Mouse (Mus musculus) cerebellum, adult 8-10 months (tissue): Measurements from ENCODE around the gene Kank1.
A peak's percentile ranks its signal among the peaks of the same experiment; 100 is the strongest.

Source experiments
- DNase-seq: peaks from one replicate; pipeline ENCODE4 v3.0.0; 2022

The Kank1 gene

DNA sequence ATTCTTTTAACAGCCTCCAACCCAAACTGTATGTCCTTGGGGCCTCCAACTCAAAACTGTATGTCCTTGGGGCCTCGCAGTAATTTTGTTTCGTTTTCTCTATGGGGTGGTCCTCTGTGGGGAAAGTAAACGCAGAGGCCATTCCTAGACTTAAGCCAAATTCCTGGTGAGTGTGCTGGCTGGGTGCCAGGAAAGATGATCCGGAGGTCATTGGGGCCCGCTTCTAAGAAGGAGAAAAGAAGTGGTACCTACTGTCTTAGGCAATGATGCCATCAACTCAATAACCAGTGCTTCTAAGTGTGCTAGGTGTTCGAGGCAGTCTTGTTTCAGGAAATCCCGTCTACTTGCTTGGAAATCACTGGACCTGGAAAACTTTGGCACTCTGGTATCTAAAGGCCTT lies 87.5 kb downstream of the Kank1 start:
- no peak for DNase-seq

DNA sequence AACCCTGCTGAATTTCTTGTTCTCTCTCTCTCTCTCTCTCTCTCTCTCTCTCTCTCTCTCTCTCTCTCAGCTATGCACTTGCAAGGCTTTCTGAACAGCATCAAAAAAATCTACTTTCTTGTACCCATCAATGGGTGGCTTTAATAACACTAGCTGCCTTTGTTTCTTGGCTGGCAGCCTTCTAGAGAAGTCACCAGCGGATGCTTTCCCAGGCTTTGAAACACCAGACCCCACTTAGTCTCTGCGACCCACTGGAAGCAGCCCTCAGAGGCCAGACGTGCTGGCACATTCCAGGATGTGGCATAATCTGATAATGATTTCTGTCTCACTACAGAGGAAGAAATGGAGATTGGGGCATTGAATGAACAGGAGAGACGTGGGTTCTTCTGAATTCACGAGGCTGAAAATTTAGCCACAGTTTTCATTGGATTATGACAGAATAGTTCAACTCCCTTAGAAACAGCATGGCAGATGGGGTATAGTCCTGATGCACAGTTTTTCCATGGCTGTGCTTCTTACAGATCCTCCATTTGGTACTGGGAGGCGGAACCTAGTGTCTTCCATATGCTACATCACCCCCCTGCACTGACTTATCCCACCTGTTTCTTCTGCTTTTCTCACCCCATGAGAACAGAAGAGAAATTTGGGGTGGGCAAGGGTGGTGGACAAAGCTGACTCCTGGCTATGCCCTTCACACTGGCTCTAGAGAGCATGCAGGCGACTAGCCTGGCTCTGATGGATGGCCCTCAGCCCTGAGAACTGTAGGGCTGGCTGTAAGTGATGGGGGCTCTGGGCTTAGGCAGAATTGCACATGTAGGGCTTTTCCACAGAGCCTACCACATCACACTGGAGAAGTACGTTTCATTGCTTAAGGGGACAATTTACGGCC lies 88.6 kb downstream of the Kank1 start:
- DNase-seq, result no peak

DNA sequence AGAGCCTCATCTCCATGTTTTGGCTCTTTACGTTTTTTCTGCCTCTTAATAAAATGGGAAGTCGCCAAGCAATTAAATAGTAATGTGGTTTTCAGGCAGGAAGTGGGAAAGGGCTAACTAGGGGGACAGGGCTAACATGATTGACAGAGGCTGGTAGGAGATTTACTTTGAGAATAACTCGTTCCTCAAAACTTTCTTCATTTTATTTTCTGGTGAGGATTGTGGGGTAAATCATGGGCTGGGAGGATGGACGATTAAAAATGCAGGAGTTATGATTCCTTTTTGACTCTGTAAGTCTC lies 89.2 kb downstream of the Kank1 start:
- DNase-seq, result no peak

DNA sequence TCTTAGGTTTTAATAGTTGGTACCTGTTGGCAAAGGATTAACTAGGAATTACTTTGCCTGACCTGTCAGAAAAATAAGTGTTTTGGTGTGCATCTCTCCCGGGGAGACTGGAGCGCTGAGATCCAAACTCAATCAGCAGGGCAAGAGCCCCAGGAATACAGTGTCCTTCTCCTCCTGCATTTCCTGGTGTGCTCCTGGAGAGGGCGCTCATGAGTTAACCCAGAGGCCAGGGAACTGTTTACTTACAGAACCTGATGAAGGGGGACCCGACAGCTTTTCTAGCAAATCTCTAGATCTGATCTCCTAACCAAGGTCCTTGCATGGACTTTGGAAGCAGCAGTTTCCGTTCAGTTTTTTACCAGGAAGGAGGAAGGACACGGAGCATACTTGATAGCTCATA lies 90.9 kb downstream of the Kank1 start:
- no peak for DNase-seq

DNA sequence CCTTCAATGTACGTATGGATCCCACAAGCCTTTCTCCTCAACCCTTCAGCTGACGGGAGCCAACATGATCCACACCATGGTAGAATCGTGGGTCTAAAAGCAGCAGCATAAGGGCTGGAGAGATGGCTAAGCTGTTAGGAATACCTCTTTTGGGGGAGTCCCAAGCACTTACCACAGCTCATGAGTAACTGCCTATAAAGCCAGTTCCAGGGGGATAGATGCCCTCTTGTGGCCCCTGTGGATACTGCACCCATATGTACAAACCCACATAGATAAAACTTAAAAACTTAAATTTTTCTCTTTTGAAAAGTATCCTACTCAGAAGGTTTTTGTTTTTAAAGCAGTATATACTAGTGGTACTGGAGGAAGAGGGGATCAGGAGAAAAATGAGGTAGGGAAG lies 97.6 kb downstream of the Kank1 start:
- peak; percentile 11 for DNase-seq

DNA sequence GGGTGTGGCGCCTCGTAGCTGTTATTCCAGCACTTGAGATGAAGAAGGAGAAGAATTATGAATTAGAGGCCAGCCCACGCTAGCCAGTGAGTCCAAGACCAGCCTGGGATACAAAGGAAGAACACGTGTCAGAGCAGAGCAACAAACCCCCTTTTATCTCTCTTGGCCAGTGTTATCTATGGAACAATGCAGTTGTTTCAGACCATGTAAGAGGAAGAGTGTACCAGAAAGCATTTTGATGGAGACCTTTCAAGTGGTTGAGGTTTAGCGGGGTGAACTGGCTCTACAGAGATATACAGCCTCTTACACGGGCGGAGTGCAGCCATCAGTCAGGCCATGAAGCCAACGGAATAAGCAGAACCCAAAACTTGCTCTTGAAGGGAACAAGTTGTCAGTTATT lies 100.0 kb downstream of the Kank1 start:
- no peak for DNase-seq

DNA sequence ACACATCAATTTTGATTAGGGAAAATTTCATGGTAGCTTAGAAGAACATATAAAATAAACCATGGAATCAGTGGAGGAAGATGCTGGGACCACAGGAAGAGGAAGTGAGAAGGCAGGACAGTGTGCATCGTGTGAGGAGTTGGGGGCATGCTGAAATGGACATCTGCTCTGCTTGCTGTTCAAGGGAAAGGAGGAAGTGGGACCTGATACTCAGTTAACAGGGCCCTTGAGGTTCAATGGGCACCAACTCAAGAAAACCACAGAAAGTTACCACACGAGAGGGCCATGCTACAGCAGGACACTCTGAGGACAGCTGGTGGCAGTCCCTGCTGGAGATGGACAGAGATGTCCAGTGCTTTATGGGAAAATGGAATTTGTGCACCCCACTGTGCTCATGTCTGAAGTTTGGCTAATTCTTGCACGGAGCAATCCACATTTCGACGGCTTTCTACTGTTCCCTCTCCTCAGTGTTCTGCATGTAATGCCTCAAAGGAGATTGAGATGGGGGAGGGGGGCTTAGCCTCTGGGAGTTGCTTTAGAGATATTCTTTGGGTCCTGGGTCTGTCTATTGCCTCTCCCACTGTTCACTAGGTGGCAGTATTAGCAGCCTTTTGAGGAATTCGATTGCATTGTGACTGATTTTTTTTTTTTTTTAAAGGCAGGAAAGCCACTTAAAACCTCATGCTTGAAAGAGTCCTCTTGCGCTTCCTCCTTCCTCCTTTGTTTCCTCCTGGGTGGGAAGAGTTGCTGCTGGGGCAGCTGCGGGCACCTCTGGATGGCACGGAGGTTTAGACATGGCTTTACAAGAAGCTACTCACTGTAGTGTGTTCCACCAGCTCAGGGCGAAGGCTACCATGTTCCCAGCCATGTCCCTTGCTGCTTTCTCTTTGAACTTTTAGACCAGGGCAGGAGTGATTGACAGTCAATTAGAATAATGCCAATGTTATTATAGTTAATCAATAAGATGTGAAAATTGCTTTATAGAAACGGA lies 104.2 kb downstream of the Kank1 start:
- no peak for DNase-seq

DNA sequence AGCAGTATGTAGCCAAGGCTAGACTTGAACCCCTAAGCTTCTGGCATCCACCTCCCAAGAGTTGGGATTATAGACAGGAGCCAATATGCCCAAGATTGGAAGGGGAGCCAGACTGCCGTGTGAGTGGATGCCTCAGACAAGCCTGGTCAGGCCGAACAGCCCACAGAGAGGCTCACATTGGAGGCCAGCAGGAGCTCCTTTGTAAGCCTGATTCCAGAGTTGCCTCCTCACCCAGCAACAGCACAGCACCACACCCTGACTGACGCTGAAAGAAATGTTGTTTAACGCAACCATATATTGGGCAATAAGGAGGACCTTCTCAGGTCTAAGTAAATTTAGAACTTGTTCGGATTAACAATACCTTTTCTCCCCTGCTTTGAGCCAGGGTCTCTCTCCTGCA lies 105.3 kb downstream of the Kank1 start:
- no peak for DNase-seq

DNA sequence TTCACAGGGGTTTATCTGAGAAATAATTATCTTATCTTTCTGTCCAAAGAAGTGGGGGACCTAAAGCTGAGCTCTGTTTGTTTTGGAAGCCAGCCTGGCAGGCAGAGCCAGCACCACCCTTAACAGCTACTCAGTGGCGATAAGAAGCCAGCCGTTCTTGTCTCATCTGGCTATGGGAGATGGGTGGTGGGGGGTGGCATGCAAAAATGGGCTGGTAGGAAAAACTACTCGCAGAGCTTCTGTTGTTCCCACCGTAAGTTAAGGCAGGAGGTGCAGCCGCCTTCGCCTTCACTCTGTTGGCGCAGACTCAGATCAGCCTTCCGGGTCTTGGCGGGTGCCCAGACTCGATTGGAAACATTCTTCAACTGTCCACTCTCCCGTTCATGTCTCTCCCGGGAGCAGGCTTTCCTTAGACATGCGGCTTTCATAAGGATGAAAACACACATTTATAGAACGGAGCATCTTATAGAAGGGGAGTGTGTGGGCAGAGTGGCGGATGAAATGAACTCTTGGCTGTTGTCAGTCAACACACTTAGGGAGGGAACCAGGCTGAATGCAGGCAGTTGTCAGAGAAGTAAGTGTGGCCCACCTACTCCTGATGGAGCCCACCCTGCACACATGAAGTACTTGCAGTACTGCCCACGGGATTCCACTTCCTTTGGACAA lies 107.0 kb downstream of the Kank1 start:
- DNase-seq, result no peak

DNA sequence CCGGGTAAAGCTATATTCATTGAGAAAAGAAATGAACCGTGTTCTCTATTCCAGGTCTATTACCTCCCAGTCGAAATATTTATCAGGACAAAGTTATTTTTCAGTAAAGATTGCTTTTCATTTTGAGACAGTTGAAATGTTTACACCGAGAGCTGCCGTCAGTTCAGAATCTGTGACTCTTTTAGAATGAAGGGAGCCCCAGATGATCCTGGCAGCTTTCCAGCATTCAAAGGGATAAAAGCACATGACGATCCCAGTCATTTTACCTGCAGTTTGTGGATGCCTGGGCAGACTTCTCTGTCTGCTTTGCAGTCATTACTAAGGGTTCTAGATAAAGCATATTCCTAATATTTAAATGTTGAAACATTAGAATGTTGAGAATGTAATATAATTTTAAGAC lies 107.6 kb downstream of the Kank1 start:
- no peak for DNase-seq

DNA sequence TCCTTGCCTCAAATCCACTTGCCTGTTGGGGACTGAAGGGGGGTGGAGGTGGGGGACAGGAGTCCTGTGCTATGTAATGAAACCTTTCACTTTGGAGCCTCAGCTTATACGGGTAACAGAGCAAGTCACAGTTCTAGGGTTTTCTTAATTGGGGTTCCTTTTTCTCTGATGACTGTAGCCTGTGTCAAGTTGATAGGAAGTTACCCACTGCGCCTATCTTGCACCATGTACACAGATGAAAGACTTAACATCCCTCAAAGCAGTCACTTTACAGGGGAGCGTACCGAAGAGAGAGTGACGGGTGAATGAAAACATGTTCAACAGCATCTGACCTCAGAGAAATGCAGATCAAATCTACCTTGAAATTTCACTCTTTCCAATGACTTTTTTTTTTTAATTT lies 109.2 kb downstream of the Kank1 start:
- no peak for DNase-seq

DNA sequence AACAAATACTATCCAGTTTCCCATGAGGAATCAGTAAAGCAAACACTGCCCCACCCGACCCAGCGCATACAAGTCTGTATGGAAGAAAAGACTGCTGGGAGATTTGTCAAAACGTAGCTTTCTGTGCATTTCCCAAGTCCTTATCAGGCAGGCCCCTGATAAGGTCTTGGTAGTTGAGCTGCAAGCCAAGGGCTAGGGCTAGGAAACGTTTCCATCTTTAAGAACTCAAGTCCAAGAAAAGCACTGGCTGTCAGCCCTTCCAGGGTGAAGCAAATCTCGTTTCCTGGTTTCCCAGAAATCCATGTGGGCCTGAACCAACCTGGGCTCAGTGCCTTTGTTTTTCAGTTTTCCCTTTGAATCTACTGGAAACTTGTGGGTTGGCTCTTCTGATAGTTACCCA lies 110.7 kb downstream of the Kank1 start:
- no peak for DNase-seq

DNA sequence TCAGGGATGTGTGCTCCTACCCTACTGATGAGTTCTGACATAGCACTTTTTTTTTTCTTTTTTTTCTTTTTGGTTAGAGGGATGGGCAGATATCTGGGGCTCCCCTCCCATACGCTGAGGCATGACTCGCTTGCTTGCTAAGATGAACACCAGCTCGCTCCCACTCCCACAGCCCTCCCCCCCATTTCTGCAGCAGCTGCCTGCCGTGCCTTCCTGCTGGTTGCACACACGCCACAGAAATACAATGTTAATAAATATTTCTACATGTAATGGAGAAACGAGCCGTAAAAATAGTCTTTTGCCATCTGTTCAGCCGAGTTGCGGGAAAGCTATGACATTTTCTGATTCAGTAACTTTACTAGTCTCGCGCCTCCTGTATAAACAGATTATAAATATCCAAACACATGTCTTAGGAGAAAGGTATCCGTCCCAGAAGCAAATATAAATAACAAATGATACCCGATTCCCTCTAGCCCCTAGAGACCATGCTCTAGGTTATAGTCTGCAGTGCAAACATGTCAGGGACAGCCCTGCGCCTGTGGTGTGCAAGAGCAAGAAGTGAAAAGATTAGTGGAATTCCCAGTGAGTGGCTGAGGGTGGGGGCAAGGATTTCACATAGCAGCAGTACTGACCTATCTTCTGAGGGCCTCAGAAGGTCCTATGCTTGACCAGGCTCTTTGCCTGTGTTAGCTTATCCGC lies 114.6 kb downstream of the Kank1 start:
- DNase-seq, result no peak

DNA sequence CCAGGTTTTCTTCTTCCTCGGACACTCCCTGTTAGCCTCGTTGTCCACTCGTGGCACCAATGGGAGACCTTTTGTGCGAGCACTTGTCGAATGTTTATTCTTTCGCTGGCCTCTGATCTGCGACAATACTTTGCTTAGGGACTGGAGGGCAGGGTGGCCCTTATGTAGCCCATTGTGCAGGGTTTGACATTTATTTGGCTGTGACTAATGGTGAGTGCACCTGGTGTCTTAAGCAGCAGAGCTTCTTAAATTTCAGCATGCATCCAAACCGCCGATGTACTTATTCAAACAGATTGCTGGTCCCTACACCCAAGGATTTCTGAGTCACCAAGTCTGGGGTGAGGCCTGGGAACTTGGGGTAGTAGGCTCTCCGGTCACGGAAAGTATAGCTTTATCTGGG lies 120.3 kb downstream of the Kank1 start:
- no peak for DNase-seq

DNA sequence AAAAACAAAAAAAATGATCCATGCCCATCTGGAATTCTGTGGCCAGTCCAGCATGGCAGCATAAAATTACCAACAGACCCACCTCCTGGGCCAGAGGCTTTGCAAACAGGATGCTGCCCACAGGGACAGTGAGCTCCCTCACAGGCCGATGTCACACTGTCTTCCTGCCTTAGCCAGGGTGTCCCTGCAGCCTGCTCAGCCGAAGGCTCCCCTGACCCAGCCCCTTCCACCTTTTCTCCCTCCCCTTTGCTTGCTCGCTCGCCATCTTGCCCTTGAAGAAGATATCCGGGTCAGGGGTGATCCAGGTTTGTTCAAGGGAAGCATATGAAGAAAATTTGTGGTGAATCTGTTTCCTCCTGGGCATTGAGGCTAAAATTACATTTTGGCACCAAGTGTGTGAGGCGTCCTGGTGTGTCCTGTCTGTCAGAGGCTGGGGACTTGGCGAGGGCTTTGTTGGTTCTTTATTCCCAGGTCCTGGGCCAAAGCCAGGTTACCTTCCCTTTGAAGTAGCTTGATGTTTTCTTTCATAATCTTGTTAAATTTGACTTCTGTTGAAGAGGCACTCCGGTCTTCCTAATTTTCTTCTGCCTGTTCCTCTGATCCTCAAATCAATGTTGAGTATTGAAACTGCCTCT lies 121.8 kb downstream of the Kank1 start:
- DNase-seq, result no peak

DNA sequence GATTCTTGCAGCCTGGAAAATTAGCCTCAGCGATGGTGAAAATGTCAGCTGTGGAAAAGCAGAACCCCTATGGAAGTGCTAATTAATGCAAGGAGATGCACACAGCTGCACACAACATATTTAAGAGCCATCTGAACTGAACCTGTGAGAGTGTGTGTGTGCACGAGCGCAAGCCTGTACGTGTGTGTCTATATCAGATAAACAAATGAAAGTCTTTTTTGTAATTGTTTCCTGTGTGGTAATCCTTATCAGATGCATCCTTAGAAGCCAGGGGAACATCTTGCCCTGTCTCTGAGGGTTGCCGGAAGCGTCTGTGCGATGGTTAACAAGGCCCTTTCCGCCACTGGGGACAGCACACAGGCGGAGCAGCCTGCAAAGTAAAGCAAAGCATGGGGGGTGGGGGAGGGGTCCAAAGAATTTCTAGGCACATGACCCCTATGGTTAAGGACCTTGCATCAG lies 123.8 kb downstream of the Kank1 start:
- no peak for DNase-seq

DNA sequence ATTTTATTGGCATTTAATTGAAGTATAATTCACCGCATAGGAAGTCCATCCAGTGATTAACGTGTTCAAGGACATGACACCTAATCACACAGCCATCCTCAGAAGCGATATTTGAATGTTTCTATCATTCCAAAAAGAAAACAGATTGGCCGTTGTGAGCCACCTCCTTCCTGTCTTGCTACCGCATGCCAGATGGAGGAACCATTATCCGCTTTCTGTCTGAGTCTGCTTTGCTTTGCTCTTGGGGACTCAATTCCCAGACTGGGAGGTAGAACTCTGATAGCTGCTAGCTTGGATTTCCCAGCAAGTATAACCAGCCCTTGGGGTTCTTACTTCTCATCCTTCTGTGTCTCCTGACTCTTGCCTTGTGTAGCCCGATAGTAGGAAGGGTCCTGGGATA lies 125.2 kb downstream of the Kank1 start:
- DNase-seq, result no peak

DNA sequence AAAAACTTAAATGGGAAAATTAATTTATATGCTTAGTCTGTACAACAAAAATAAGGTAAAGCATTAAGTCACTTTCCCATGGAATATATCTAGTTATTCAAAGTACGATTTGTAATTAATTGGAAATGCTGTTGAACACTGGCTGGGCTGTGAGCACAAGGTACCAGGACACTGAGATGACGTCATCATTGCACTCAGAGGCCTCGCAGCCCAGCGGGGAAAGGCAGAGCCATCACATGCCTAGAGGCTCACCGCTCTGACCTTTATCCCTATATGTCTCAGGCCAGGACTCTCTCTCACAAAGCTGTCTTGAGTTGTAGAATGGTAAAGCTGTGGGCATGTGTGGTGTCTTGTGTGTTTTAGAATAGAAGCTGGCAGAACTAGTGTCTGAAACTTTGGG lies 128.9 kb downstream of the Kank1 start:
- no peak for DNase-seq

DNA sequence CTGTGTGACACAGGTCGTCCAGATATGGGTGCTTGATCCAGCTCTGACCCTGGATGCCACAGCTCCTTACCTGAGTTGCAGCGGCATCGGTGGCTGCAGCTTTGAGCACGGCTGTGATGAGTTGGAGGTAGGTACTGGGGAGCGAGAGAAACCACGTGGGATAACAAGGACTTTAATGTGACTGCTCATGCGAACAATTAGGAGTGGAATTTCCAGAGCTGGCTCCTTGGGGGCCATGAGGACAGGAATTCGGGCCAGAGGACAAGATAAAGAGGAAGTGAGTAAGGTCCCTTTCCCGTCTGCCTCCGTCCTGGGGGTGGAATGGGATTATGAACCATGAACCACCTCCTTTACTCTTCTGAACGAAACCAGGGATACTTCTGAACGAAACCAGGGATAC lies 129.8 kb downstream of the Kank1 start:
- DNase-seq, result no peak

DNA sequence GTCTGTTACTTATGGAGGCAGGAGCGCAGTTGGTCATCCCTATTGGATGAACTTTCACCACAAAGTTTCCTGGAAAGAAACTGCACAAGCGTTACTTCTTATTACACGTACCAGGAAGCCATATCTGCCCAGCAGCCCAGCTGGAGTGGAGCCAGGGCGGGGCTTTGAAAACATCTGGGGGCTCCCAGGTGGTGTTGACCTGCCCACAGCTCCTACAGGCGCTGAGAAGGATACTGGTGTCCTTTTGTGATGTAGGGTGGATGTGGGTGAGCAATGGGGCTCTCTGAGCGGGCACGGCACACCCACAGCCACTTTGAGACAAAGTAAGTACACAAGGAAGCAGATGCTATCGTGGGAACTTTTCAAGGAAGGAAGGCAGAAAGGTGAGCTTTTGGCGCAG lies 133.7 kb downstream of the Kank1 start:
- DNase-seq, result no peak

DNA sequence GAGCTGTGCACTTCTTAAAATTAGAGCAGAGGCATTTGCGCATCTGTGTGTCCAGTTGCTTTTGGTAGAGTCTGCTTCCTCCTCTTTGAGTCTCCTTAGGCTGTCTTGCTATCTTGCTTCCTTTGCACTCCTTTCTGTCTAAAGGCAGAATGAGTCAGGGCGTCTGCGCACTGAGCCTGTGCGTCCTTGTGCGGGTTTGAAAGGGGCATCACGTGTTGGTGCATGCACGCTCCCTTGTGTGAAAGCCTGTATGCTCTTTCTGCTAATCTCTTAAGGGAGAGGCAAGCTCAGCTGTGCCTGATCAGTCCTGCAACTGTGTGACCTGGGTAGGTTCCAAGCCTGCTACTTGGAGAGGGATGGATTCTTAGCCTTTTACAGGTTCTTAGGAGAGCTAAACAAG lies 136.0 kb downstream of the Kank1 start:
- no peak for DNase-seq

DNA sequence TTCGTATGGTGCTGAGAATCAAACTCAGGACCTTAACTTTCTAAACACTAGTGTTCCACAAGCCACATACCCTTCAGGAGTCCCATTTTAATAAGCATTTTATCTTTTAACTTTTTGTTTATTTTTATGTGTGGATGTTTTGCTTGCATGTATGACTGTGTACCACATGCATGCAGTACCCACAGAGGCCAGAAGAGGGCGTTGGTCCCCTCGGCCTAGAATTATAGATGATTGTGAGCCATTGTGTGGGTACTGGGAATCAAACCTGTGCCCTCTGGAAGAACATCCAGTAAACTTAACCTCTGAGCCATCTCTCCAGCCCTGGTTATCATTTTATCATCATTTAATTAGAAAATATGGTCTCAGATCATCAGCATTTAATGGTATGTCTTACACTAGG lies 136.8 kb downstream of the Kank1 start:
- DNase-seq, result no peak
